Mouse (Mus musculus) layer of hippocampus, postnatal 14 days (tissue): ENCODE measurements around the gene Ssxb10. TPM values are rescaled to one million over a fixed set of nuclear protein-coding genes. Genes with fewer than 3 reads are reported as not detected.
"Not testable (repeated sequence)": the region's sequence is repeated elsewhere in the genome, so short reads cannot be mapped to it uniquely, and the experiment has no call there.

Experiments used
- DNase-seq, 2 experiments: peaks; one replicate each; pipeline ENCODE4 v3.0.0; 2021 to 2022; ENCODE audit warnings: low spot score in 2 of 2, mixed read lengths in 1 of 2
- long read RNA-seq, 2 experiments: library from polyadenylated mRNA; stranded (forward); transcript quantifications; one replicate each; pipeline ENCODE4 v2.0.0; 2021
- total RNA-seq, 2 experiments: library from RNA; stranded (reverse); gene quantifications; 2 replicates each; pipeline ENCODE4 v1.2.3; 2021

Gene Ssxb10
- total RNA-seq = not detected
- long read RNA-seq, experiment 1 = 0 reads
- long read RNA-seq, experiment 2 = 0 reads

GRCm38 (mm10) chrX:8327124-8327523 is at the start of gene Ssxb10:
Gene Ssxb10, plus strand, starts transcription at chrX:8327424.
- DNase-seq = no peak

- DNase-seq = no peak
Measured at GRCm38 (mm10) chrX:8288621-8289020, 38.6 kb upstream of the Ssxb10 start.

GRCm38 (mm10) chrX:8309302-8309701 is 17.9 kb upstream of the Ssxb10 start:
- no peak for DNase-seq

- DNase-seq = peak; percentile 2 to 12
Measured at GRCm38 (mm10) chrX:8314905-8315304, 12.3 kb upstream of the Ssxb10 start.

GRCm38 (mm10) chrX:8366678-8367077 is 39.5 kb downstream of the Ssxb10 start, which contains the start of gene Ssxb9:
Gene Ssxb9, plus strand, starts transcription at chrX:8366978.
- not testable (repeated sequence) for DNase-seq

Other genes with a start within 250 kb of the Ssxb10 start
- gene Was, start 236.9 kb upstream of the Ssxb10 start, total RNA-seq = 1 to 10 TPM; 2.0 to 2.2 TPM
- 100 to 1,000 TPM; 214 to 218 TPM for gene Wdr13, start 194.5 kb upstream of the Ssxb10 start, total RNA-seq
- 100 to 1,000 TPM; 193 to 258 TPM for gene Rbm3, start 181.5 kb upstream of the Ssxb10 start, total RNA-seq
- gene Tbc1d25, start 151.2 kb upstream of the Ssxb10 start, total RNA-seq = 10 to 100 TPM; 12.7 to 15.8 TPM
- 10 to 100 TPM; 30.5 to 42.9 TPM for gene Ebp, start 133.9 kb upstream of the Ssxb10 start, total RNA-seq
- 10 to 100 TPM; 87.1 to 91.3 TPM for gene Porcn, start 120.9 kb upstream of the Ssxb10 start, total RNA-seq
- gene Ftsj1, start 75.0 kb upstream of the Ssxb10 start, total RNA-seq = 10 to 100 TPM; 23.5 to 25.3 TPM
- 10 to 100 TPM; 10.1 to 11.0 TPM for gene Slc38a5, start 56.3 kb upstream of the Ssxb10 start, total RNA-seq
- gene Ssxb9, start 39.6 kb downstream of the Ssxb10 start, total RNA-seq = not detected
- gene Ssxb1, start 85.9 kb downstream of the Ssxb10 start, total RNA-seq = not detected
- gene Ssxb2, start 134.3 kb downstream of the Ssxb10 start, total RNA-seq = not detected
- not detected for gene Gm14459, start 197.5 kb downstream of the Ssxb10 start, total RNA-seq
- gene Ssxb6, start 220.8 kb downstream of the Ssxb10 start, total RNA-seq = not detected